Mouse (Mus musculus): Measurements from ENCODE around the gene Fstl4. TPM values are rescaled to one million over a fixed set of nuclear protein-coding genes. Genes with fewer than 3 reads are reported as not detected.

Gene Fstl4
- polyA plus RNA-seq, 1 experiment from 2014 or later: 8.5 TPM

DNA sequence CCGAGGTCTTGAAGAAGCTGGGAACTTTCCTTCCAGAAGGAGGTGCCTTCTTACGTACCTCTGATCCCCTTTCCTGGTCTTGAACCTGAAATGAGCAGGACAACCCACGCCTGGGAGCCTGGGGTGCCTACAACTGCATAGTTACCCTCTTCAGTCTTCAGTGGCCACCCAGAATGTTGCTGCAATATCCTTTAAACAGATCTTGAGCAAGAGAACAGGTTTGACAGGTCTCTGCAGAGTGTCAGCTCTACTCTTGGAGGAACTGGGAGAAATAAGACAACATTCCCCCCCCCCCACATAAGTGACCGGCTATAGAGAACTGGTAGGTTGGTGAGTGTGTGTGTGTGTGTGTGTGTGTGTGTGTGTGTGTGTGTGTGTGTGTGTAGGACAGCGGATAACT, 379.1 kb downstream of the Fstl4 start:
- WGBS: 59% methylated on average over 5 of the region's 5 CpGs
- DNase-seq (peak; percentile 48), ATAC-seq (ENCODE audit: insufficient read depth) (peak; percentile 41)
- Histone ChIP-seq H3K27ac (ENCODE audit: low read depth) (no peak overlapping the region), H3K4me1 (ENCODE audit: insufficient read depth) (no peaks in the 10 kb centered on the region), H3K4me2 (no peak overlapping the region), H3K9ac (no peak overlapping the region), H3K27me3 (ENCODE audit: insufficient read depth, low read length) (no peaks in the 10 kb centered on the region), H3K9me3 (ENCODE audit: low read depth, low read length) (no peaks in the 10 kb centered on the region), H3K36me3 (ENCODE audit: insufficient read depth) (no peaks in the 10 kb centered on the region), H3K4me3 (ENCODE audit: low read depth, low read length) (no peak overlapping the region)
- TF ChIP-seq CTCF (IDR thresholded peaks at IDR 0.05; ENCODE audit: low read depth): no peak

GRCm38 (mm10) chr11:53144506-53144905, 380.1 kb downstream of the Fstl4 start:
- TF ChIP-seq CTCF (IDR thresholded peaks at IDR 0.05; ENCODE audit: low read depth): no peak
- no peak overlapping the region for H3K4me2 ChIP-seq
- no peaks in the 10 kb centered on the region for H3K4me1 ChIP-seq (ENCODE audit: insufficient read depth)
- no peaks in the 10 kb centered on the region for H3K36me3 ChIP-seq (ENCODE audit: insufficient read depth)
- WGBS: 66% methylated on average over 5 of the region's 5 CpGs
- no peak for DNase-seq
- H3K4me3 ChIP-seq (ENCODE audit: low read depth, low read length): no peak overlapping the region
- ATAC-seq (ENCODE audit: insufficient read depth): no peak
- no peak overlapping the region for H3K27ac ChIP-seq (ENCODE audit: low read depth)
- no peaks in the 10 kb centered on the region for H3K9me3 ChIP-seq (ENCODE audit: low read depth, low read length)
- no peak overlapping the region for H3K9ac ChIP-seq
- H3K27me3 ChIP-seq (ENCODE audit: insufficient read depth, low read length): no peaks in the 10 kb centered on the region

DNA sequence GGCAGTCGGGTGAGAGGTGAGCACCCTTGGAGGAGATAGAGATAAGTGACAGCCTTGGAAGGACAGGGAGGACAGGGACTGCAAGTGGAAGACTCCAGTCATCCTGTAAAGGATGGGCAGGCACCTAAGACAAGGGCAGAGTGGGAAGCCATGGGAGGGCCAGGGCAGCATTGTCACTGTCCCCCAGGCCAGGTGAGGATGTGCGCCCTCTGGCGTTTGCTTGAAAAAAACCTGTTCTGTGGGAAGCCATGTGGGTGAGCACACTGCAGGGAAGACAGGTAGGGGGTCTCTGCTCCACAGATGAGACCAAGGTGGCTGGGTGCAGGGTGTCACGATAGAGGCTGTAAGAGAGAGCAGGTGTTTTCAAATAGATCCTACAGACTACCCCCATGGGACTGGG, 381.9 kb downstream of the Fstl4 start:
- peak; percentile 45 for DNase-seq
- no peak overlapping the region for H3K4me3 ChIP-seq (ENCODE audit: low read depth, low read length)
- no peak overlapping the region for H3K9ac ChIP-seq
- no peaks in the 10 kb centered on the region for H3K4me1 ChIP-seq (ENCODE audit: insufficient read depth)
- H3K36me3 ChIP-seq (ENCODE audit: insufficient read depth): no peaks in the 10 kb centered on the region
- H3K4me2 ChIP-seq: no peak overlapping the region
- no peaks in the 10 kb centered on the region for H3K27me3 ChIP-seq (ENCODE audit: insufficient read depth, low read length)
- H3K9me3 ChIP-seq (ENCODE audit: low read depth, low read length): no peaks in the 10 kb centered on the region
- no peak for ATAC-seq (ENCODE audit: insufficient read depth)
- TF ChIP-seq CTCF (IDR thresholded peaks at IDR 0.05; ENCODE audit: low read depth): peak; percentile 73
- H3K27ac ChIP-seq (ENCODE audit: low read depth): no peak overlapping the region
- WGBS: 33% methylated on average over 4 of the region's 4 CpGs

DNA sequence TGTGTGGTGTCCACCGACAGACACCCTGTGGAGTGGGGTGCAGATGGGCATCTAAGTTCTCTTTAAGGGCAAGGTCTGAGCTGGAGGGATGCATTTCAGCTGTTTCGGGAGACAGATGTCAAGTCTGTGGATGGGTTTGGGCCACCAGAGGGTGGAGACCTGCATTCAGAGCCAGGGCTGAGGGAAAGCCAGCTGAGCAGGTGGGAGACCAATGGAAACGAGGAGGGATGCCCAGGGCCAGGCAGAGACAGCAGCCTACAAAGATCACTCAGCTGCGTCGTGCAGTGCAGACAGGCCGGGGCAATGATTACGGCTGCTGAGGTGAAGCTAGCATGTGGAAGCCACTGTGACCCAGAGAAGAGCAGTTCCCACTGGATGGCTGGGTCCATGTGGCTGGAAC, 392.0 kb downstream of the Fstl4 start:
- 74% methylated on average over 7 of the region's 7 CpGs for WGBS
- Histone ChIP-seq H3K9ac (no peak overlapping the region), H3K9me3 (ENCODE audit: low read depth, low read length) (no peaks in the 10 kb centered on the region), H3K4me1 (ENCODE audit: insufficient read depth) (no peaks in the 10 kb centered on the region), H3K27me3 (ENCODE audit: insufficient read depth, low read length) (no peaks in the 10 kb centered on the region), H3K4me2 (no peak overlapping the region), H3K4me3 (ENCODE audit: low read depth, low read length) (no peak overlapping the region), H3K36me3 (ENCODE audit: insufficient read depth) (no peaks in the 10 kb centered on the region), H3K27ac (ENCODE audit: low read depth) (no peak overlapping the region)
- ATAC-seq (ENCODE audit: insufficient read depth) (no peak), DNase-seq (no peak)
- TF ChIP-seq CTCF (IDR thresholded peaks at IDR 0.05; ENCODE audit: low read depth): no peak

- no peaks in the 10 kb centered on the region for H3K9me3 ChIP-seq (ENCODE audit: low read depth, low read length)
Measured at GRCm38 (mm10) chr11:53157621-53158259, 393.3 kb downstream of the Fstl4 start.

DNA sequence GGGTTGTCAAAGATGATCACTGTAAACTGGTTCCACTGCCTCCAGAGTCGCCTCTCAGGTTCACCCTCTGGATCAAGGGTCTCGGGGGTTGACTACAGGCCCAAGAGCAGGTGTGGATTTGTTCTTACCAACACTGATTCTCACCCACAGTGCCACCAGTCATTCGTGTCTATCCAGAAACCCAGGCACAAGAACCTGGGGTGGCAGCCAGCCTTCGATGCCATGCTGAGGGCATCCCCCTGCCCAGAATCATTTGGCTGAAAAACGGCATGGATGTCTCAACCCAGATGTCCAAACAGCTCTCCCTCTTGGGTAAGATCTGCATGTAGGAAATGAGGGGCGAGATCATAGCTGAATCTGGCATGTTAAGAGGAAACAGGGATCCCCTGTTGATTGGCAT, 398.0 kb downstream of the Fstl4 start:
- Histone ChIP-seq H3K9ac (no peak overlapping the region), H3K27me3 (ENCODE audit: insufficient read depth, low read length) (no peaks in the 10 kb centered on the region), H3K4me2 (no peak overlapping the region), H3K4me1 (ENCODE audit: insufficient read depth) (no peaks in the 10 kb centered on the region), H3K36me3 (ENCODE audit: insufficient read depth) (no peaks in the 10 kb centered on the region), H3K27ac (ENCODE audit: low read depth) (no peak overlapping the region), H3K9me3 (ENCODE audit: low read depth, low read length) (no peaks in the 10 kb centered on the region), H3K4me3 (ENCODE audit: low read depth, low read length) (no peak overlapping the region)
- WGBS: 76% methylated on average over 6 of the region's 6 CpGs
- DNase-seq (no peak), ATAC-seq (ENCODE audit: insufficient read depth) (no peak)
- no peak for TF ChIP-seq CTCF (IDR thresholded peaks at IDR 0.05; ENCODE audit: low read depth)

More at GRCm38 (mm10) chr11:53157621-53158259, 393.3 kb downstream of the Fstl4 start:
- DNase-seq: no peak
- ATAC-seq (ENCODE audit: insufficient read depth): no peak
- Histone ChIP-seq H3K4me3 (ENCODE audit: low read depth, low read length) (no peak overlapping the region), H3K27me3 (ENCODE audit: insufficient read depth, low read length) (no peaks in the 10 kb centered on the region), H3K4me1 (ENCODE audit: insufficient read depth) (no peaks in the 10 kb centered on the region), H3K9ac (no peak overlapping the region), H3K27ac (ENCODE audit: low read depth) (no peak overlapping the region), H3K36me3 (ENCODE audit: insufficient read depth) (no peaks in the 10 kb centered on the region), H3K4me2 (no peak overlapping the region)
- TF ChIP-seq CTCF (IDR thresholded peaks at IDR 0.05; ENCODE audit: low read depth): no peak
- WGBS: 53% methylated on average over 6 of the region's 6 CpGs

GRCm38 (mm10) chr11:53166478-53166877, 402.0 kb downstream of the Fstl4 start:
- no peaks in the 10 kb centered on the region for H3K36me3 ChIP-seq (ENCODE audit: insufficient read depth)
- no peak overlapping the region for H3K27ac ChIP-seq (ENCODE audit: low read depth)
- TF ChIP-seq CTCF (IDR thresholded peaks at IDR 0.05; ENCODE audit: low read depth): no peak
- no peak overlapping the region for H3K4me3 ChIP-seq (ENCODE audit: low read depth, low read length)
- H3K4me2 ChIP-seq: no peak overlapping the region
- DNase-seq (no peak), ATAC-seq (ENCODE audit: insufficient read depth) (no peak)
- H3K9me3 ChIP-seq (ENCODE audit: low read depth, low read length): no peaks in the 10 kb centered on the region
- H3K9ac ChIP-seq: no peak overlapping the region
- WGBS: 51% methylated on average over 2 of the region's 2 CpGs
- H3K4me1 ChIP-seq (ENCODE audit: insufficient read depth): no peaks in the 10 kb centered on the region
- no peaks in the 10 kb centered on the region for H3K27me3 ChIP-seq (ENCODE audit: insufficient read depth, low read length)

Data from lung, embryonic 14.5 days (tissue).